Mouse (Mus musculus) CD4-positive, CD25-positive, alpha-beta regulatory T cell, adult 2 months (primary cell): ENCODE results near the gene Mmp14.

Experiments
- DNase-seq: peaks from one replicate; pipeline ENCODE4 v3.0.0-alpha.2; 2012; ENCODE audit warnings: low read depth, low spot score

The Mmp14 gene

DNA sequence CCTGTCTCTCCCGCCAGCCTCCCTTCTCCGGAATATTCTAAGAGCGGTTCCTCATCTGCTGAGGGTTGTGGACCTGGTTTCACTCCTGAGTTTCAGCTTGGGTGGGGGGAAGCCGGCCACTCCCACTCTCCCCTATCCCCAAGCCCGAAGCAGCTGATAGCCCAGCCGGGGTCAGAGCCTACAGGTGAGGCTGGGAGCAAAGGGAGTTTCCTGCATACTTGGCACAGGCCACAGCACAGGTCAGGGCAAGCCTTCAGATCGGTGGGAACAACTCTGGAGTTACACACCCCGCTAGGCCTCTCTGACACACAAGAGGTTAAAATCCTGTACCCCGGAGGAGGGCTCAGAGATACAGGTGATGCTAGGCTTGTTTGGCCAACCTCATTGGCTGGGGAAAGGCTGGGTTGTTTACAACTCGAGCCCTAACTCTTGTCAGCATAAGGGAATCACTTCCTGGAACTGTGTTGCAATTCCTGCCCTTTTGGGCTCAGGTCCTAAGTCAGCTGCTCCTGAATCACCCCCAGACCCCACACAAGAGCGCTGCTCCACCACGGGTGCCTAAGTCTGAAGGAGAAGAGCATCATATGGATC lies 2.6 kb downstream of the Mmp14 start:
- no peak for DNase-seq

DNA sequence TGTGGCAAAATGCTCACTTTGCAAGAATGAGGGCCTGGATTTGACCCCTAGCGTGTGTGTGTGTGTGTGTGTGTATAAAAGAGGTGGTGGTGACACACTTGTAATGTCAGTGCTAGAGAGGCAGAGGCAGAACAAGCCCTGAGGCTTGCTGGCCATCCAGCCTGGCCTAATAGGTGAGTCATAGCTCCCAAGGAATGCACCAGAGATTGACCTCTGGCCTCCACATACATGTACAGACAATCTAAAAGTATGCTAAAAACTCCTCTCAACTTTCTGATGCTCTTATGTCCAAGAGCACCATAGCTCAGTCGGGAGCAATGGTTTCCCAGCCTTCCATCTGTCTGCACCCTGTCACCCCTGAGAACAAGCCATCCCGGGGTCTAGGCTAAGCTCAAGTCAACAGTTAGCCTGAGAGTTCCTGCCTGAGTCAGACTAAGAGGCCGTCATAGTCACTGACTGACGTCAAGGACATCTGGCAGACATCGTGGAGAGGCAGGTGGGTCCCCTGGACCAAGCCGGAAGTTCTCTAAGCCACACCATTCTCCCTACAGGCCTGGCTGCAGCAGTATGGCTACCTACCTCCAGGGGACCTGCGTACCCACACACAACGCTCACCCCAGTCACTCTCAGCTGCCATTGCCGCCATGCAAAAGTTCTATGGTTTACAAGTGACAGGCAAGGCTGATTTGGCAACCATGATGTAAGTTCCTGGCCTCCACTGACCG lies 3.9 kb downstream of the Mmp14 start:
- no peak for DNase-seq

DNA sequence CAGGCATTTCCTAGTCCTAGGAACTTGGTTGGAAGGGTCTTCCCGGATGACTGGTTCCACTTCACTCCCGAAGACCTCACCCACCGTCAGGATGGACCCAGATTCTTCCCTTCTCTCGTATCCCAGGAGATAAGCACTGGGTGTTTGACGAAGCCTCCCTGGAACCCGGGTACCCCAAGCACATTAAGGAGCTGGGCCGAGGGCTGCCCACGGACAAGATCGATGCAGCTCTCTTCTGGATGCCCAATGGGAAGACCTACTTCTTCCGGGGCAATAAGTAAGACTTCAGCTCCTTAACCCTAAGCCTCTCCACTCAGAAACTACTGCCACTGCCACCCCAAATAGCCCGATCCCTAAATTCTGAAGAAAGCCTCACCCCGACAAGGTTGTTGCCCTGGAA lies 7.7 kb downstream of the Mmp14 start:
- no peak for DNase-seq

DNA sequence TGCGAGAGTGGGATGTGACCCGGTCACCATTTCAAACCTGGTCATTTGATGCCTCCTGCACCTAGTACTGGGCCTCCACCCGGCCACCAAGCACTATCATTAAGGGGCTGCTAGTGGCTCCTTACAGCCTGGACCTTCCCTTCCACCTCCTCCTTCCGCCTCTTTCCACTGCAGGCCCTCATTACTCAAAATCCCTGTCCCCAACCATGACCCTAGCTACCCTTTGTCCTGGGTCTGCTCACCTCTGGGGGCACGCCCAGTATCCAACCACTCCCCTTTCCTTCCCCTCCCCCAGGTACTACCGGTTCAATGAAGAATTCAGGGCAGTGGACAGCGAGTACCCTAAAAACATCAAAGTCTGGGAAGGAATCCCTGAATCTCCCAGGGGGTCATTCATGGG lies 8.2 kb downstream of the Mmp14 start:
- DNase-seq = no peak

DNA sequence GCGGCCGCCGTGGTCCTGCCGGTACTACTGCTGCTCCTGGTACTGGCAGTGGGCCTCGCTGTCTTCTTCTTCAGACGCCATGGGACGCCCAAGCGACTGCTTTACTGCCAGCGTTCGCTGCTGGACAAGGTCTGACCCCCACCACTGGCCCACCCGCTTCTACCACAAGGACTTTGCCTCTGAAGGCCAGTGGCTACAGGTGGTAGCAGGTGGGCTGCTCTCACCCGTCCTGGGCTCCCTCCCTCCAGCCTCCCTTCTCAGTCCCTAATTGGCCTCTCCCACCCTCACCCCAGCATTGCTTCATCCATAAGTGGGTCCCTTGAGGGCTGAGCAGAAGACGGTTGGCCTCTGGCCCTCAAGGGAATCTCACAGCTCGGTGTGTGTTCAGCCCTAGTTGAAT lies 9.1 kb downstream of the Mmp14 start:
- no peak for DNase-seq

DNA sequence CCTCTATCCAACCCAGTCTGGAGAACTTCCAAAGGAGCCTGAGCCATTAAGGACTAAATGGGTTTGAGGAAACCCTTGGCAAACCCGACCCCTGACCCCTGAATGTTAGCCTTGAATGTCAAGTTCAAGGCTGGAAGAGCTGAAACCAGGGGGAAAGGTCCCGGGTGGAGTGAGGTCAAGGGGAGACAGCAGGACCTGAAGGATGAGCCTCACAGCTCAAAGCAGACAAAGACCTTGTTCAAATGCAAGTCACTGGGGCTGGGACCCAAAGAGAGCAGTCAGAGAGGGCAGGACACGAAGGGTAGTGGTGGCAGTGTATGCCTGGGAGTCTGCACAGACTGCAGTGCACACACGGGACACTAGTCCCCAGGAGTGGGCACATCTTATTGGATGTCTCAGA lies 10.0 kb downstream of the Mmp14 start:
- DNase-seq = no peak

DNA sequence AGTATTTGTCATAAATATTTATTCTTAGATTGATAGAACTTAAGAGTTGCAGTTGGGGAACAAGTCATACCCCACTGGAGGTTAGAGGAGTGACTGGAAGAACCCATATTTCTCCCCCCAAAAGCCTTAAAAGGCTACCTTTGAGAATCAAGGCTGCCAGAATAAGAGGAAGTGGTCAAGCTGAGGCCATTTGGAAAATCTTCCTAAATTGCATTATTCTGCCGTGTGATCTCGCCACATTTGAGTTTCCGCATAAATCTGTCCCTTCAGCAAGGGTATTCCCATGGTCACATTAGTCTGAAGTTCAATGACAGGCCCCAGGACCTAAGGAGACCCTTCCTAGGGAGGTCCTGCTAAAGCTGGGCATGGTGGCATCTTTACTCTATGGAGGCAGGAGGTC lies 11.1 kb downstream of the Mmp14 start:
- DNase-seq = no peak

DNA sequence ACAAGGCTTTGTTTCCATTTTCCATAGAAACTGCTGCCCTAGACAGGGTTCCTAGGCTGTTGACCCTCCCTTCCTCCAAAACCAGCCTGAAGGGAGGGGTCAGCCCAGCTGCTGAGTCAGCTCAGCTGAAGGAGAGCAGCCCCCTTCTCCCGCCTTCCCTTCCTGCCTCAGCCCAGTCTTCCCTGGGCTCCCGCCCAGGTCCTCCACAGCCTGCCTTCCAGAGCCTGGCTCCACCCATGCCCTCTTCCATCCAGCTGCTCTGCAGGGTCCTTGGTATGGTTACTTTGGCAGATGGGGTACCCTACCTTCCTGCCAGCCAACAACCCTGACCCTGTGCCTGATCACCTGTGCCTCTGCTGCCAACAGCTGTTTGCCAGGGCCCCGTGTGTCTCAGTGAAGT lies 11.8 kb downstream of the Mmp14 start:
- no peak for DNase-seq

DNA sequence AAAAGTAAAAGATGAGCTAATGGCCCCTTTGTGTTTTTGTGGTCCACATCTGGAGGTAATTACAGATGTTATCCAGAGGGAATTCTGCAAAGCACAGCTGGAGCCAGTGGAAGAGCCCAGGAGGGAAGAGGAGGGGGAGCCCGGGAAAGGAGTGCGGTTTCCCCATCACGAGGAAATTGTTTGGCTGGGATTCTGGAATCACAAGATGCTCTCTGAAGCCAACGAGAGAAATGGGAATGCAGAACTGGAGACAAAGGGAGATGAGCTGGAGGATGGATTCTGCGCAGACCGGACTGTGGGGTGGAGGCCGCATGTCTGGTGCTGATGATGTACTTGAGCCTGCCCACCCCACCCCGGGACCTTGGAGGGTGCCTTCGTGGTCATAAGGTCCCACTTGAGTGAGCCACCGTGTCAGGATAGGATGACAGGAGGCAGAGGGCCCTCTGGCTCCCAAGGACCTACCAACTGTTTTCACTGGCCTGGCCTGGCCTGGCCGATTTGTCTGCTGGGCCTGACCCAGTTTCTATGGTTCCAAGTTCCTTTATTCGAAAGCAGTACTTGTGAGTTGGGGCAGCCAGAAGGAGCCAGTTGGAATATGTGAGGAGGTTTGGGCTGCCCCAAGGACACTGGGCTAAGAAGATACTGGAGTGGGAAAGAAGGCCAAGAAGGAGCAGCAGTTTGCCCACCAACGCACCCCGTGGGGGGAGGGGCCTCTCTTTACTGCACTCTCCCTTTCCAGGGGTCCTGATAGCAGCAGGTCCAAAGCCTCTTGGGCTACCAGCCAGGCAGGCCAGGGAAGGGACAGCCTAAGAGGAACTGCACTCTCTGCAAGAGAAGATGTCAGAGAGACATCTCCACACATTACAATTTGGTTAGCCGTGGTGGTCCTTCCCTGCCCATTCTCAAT lies 12.6 kb downstream of the Mmp14 start:
- DNase-seq = no peak

DNA sequence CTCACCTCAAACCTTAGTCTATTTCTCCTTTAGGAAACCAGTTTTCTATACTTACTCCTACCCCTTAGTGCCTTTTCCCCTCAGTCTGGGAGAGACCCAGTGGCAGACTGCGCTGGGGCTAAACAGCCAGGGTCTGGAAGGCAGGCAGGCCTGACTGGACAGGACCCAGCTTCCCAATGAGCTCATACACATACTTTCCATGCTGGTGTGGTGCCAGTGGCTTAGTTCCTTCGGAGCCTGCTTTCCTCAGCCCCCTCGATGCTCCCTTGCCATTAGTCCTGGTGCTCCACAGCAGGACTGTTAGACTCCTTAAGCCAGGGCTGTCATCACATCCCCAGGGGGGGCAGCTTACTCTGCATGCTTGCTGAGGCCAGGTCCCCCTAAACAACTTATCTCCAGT lies 14.1 kb downstream of the Mmp14 start:
- no peak for DNase-seq

DNA sequence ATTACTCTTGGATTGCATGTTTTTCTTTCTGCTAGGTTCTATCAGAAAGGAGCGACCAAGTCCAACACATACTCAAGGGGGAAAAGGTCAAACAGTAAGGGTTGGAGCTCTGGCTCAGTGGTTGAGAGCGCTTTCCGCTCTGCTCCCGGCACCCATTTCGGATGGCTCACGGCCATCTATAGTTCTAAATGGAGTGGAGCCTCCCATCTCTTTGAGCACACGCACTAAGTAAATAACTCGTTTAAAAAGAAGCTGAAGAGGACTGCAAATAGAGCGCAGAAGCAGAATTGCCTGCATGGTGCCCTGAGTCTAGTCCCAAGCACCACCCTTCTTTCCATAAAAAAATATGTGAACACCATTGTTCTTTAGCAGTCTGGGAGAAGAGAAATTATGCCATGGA lies 22.2 kb downstream of the Mmp14 start:
- no peak for DNase-seq

DNA sequence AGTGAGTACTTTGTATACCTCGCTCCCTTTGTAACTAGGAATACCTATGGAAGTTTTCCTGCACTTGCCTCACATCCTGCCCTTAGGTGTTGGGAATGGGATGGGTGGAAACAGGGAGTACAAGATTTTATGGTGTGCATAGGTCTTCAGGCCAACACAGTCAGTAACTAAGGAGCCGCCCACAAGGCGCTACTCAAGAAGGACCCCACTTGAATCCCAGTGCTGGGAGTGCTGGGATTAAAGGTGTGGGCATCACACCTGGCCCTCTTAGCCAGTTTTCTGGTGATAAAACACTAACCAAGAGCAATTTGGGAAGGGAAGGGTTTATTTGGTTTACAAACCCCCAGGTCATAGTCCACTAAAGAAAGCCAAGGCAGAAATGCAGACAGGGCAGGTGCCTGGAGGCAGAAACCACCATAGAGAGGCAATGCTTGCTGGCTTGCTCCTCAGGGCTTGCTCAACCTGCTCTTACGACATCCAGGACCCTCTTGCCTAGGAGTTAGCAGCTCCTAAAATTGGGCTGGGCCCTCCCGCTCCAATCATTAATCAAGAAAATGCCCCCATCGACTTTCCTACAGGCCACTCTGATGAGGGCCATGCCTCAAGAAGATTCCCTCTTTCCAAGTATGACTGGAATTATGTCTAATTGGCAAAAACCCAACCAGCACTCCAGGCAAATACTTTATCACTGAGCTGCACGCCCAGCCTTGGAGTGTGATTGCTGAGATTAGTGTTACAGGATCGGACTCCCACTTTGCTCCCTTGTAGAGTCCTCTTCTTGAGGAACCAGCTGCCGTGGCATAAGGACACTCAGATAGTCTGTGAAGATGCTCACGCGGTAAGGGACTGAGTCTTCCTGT lies 23.5 kb downstream of the Mmp14 start:
- DNase-seq = no peak

DNA sequence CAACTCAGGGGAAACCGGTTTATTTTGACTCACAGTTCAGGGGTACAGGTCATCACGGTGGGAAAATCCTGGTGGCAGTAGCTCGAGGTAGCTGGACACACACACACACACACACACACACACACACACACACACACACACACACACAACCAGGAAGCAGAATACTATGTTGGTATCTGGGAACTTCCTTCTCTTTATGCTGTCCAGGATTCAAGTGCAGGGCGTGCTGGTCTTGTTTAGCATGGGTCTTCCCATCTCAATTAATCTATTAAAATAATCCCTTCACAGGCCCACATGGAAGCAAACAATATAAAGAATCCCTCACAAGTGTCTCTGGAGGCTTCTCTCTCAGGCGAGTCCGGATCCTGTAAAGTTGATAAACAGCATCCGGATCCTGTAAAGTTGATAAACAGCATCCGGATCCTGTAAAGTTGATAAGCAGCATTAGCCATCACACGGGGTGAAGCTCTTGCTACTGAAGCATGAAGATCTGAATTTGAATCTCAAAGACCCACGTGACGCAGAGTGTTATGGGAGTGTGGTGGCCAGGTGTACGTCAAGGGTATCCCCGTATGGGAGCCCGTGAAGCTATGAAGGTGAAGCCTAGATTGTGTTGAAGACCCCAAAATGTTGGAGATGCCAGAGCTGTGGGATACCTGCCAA lies 26.6 kb downstream of the Mmp14 start:
- no peak for DNase-seq

DNA sequence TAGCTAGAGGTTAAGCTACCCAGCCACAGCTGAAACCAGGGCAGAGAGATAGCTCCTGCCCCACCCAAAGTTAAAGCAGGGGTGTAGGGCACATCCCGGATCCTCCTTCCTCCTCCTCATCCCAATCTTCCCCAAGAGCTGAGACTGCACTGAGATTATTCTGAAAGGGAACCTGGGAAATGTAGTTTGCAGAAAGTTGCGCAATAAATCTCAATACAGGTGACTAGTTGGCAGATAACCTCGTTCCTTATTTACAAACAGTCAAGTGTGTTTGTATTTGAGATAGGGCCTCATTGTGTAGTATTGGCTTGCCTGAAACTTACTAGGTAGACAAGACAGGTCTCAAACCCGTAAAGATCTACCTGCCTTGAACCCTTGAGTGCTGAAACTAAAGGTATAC lies 30.7 kb downstream of the Mmp14 start:
- no peak for DNase-seq

DNA sequence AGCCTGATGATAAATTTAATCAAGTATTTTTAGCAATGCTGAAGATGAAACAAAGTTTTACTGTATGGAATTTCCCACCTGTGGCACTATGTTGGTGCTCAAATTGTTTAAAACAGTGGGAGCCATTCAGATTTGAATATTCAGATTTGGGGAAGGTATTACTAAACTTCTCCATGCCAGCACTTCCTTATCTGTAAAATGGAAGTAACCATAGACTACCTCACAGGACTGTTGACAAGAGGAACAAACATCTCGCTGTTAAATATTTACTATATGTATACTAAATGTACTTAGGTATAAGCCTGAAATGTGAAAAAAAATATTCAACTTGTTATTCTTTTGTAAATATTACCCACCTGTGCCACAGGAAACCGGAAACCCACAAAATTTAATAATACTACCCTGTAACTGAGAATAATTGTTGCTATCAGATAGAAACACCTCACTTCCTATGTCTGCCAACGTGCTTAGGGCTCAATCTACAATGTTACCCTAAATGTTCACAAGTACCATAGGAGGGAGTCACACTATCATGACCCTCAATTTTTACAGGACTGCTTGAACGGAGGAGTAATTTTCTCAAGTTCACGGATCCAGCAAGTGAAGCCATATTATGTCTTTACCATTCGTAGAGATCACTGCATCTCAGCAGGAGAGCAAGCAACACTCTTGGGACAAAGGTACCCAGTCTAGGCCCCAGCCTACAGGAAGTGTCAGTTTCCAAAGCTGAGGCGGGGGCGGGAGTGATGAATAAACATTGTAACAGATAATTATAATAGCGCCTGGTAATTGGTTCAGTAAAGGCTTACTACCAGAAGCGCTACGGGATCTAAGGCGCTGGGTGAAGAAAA lies 31.9 kb downstream of the Mmp14 start:
- DNase-seq = no peak

DNA sequence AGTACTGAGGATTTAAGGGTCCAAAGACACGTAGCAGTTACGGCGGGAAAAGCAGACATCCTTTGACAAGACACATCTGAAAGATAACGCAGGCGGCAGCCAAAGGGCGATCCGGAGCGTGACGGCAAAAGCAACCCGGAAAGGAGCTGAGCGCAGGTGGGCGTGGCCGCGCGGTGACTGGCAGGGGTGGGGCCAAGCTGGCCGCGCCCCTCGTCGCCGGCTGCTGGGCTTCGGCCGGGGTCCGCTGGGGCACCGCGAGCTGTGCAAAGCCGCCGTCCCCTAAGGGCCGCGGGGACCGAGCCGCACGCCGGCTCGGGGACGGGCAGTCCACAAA lies 32.5 kb downstream of the Mmp14 start, which contains the start of gene Lrp10:
TSS of gene Lrp10 (plus strand) at position 179 of the 334 bp plus-strand sequence.
- peak; percentile 95 for DNase-seq

DNA sequence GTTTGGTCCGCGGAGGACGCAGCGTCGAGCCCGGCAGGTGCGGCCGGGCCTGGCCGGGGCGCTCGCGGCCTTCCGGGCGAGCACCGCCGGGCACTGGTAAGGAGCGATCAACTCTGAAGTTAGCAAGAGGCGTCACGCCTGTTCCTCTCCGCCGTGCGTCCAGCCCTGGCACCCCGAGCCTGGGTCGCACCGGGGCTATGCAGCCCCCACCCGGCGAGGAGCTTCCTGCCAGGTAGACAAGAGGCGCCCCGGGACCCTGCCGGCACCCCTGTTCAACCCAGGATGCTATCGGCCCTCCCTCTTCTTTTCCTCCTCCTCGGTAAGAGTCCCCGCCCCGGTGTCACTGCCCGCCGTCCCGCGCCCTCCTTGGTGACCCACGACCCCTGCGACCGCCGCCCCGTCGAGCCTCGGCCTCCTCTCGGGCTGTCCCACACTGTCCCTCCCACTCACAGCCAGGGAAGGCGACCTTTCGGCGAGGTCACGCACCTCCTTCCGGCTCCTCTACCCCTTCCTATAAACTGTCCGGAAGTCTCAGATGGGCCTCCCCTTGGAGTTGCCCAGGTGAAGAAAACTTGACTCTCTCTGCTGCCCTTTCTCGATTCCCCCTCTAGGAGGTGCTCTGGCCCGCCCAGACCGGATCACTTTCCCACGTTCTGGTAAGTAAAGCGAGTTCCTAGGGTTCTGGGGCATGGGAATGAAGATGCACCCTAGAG lies 33.0 kb downstream of the Mmp14 start:
- peak; percentile 87 for DNase-seq

DNA sequence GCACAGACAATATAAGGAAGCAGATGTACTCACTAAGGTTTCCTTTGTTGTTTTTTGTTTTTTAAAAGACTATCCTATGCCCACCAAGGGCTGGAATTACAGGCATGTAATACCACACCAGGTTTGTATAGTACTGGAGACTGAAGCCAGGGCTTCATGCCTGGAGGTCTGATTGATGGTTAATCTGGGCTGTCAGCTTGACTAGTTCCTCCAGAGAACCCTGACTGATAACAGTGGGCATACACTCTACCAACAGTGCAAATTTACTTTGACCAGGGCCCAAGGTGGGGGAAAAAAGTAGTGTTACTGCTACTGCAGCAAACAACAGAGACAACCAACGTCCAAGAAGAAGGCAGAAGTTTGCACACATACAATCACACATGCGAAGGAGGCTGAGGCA lies 40.1 kb downstream of the Mmp14 start:
- DNase-seq = no peak

DNA sequence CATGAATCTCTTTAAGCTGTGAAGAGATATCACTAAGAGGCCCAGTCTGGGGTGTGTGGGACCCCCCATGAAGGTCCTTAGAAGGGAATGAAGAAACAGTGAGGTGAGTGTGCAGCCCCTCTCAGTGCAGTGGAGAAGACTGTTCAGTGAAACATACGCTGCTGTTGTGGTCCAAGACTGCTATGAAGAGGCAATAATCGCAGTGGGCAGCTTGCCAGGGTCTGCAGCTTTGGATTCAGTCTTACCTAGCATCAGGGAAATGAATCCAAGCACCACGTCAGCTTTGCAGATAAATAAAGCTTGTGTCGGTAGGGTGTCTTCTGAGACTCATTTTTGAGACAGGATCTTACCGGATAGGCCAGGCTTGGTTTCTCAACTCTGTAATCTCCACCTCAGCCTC lies 41.3 kb downstream of the Mmp14 start:
- no peak for DNase-seq

DNA sequence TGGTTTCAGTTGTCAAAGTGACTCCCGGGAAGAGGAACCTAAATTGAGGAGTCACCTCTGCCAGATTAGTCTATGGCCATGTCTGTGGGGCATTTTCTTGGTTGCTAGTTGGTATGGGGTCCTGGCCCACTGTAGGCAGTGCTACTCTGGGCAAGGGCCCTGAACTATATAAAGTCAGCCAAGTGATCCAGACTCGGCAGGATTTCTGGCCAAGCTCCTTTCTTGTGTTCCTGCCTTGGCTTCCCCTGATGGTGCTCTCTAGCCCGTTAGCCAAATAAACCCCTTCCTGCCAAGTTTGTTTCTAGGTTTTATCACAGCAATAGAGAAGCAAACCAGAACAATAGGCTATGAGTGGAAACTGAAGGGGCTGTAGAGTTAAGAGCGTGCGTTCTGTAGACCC lies 43.3 kb downstream of the Mmp14 start:
- DNase-seq = no peak
